Mouse (Mus musculus): ENCODE measurements around the gene Gm28048.

GRCm38 (mm10) chr11:22847732-22848648, 133.9 kb downstream of the Gm28048 start:
- TF ChIP-seq CTCF (IDR thresholded peaks at IDR 0.05; ENCODE audit: low read depth), result no peak
- TF ChIP-seq EP300 (IDR thresholded peaks at IDR 0.05; ENCODE audit: low read depth), result peak; percentile 38

All from liver, embryonic 14.5 days (tissue).